Comparison of ENCODE assay signal across 27 mouse cellular contexts in genomic region chr4:116815276-116815675, GRCm38 (mm10). TPM values are rescaled to one million over a fixed set of nuclear protein-coding genes. Genes with fewer than 3 reads are reported as not detected.
DNase-seq lines count a peak whose midpoint lies in the region; ATAC-seq and TF ChIP-seq lines count a peak whose summit lies in the region.
"Had no signal": no experiment of that assay in that cellular context is flagged by ENCODE, and none has a peak within 500 bp of the region (broad histone marks: within the 10 kb centered on the region; RNA-seq: fewer than 3 reads in every experiment).

No protein-coding gene starts in this region.

- peak overlapping the region; percentile 21 for H3ac ChIP-seq in C2C12 (ENCODE audit: control insufficient read depth, insufficient read length, low read depth)

- no peak for DNase-seq in gastrocnemius, adult 2 months
- no peak for DNase-seq in gastrocnemius, adult 8-10 months (ENCODE audit: low spot score in 2 of 2)
- peak; percentile 77 for DNase-seq in adipocyte (ENCODE audit: low spot score)
- DNase-seq in skeletal muscle tissue, adult 2 months (ENCODE audit: low read depth, low spot score): peak; percentile 49
- no peak for DNase-seq in c-Kit-positive CD71-positive TER-119-positive erythroid progenitor cells, embryonic 14.5 days (ENCODE audit: low spot score)
- DNase-seq: adrenal gland, adult 8-10 months; B cell, adult 2 months; cerebellum, adult 11 months; cerebellum, adult 8-10 months; cerebellum, postnatal 14 days; embryo, embryonic 11 days; forebrain, postnatal 0 days; gastrocnemius, postnatal 36 days; heart, adult 11 months; heart, postnatal 14 days; kidney, adult 2 months had no signal

- H3K4me3 ChIP-seq in gastrocnemius, adult 2 months: no peak overlapping the region
- no peak overlapping the region for H3K4me3 ChIP-seq in C2C12 (ENCODE audit: insufficient read depth, poor library complexity, severe bottlenecking)
- H3K4me3 ChIP-seq: embryonic facial prominence, embryonic 12.5 days; forebrain, embryonic 13.5 days; heart, embryonic 10.5 days; heart, embryonic 15.5 days had no signal

- H3K79me3 ChIP-seq in C2C12 (ENCODE audit: low read depth): no peaks in the 10 kb centered on the region

- no peak for TF ChIP-seq CTCF in gastrocnemius, adult 2 months (IDR thresholded peaks at IDR 0.05)
- no peak for TF ChIP-seq CTCF in C2C12 (IDR thresholded peaks at IDR 0.05; ENCODE audit: control insufficient read depth, insufficient read depth, insufficient read length)

- no peaks in the 10 kb centered on the region for H3K79me2 ChIP-seq in C2C12 (ENCODE audit: control insufficient read depth, insufficient read depth)

- H3K27ac ChIP-seq in gastrocnemius, adult 2 months: peak overlapping the region; percentile 63
- H3K27ac ChIP-seq: embryonic facial prominence, embryonic 12.5 days; forebrain, embryonic 13.5 days; heart, embryonic 10.5 days; heart, embryonic 15.5 days; hindbrain, embryonic 14.5 days had no signal

- ATAC-seq in megakaryocyte-erythroid progenitor cell, adult 5-6 weeks (replicated peaks; ENCODE audit: low FRiP score, low TSS enrichment, poor library complexity, severe bottlenecking): no peak
- ATAC-seq: activated CD4-positive, CD25-positive, alpha-beta regulatory T cell, adult 4 months; forebrain, embryonic 13.5 days; forebrain, postnatal 0 days; intestine, embryonic 16.5 days; Patski had no signal

- H3K27me3 ChIP-seq in C2C12 (ENCODE audit: control insufficient read depth, insufficient read depth, insufficient read length): no peaks in the 10 kb centered on the region
- H3K27me3 ChIP-seq: Patski had no signal

- no peaks in the 10 kb centered on the region for H3K36me3 ChIP-seq in C2C12 (ENCODE audit: control insufficient read depth, insufficient read depth)
- H3K36me3 ChIP-seq: heart, embryonic 15.5 days had no signal

- intact Hi-C loops in gastrocnemius, adult 2 months (cut with DNase I): no loop called here

TF ChIP-seq in C2C12, 6 proteins besides CTCF, POLR2A, EP300 and RAD21:
- TF ChIP-seq USF1 (IDR thresholded peaks at IDR 0.05; ENCODE audit: low read depth) (no peak), CEBPB (IDR thresholded peaks at IDR 0.05; ENCODE audit: low read depth) (no peak), MYOG (IDR thresholded peaks at IDR 0.05; ENCODE audit: control insufficient read depth, extremely low read depth, insufficient read length) (no peak), FOSL1 (IDR thresholded peaks at IDR 0.05; ENCODE audit: insufficient read depth, low read length, poor library complexity, severe bottlenecking) (no peak), MYOD1 (IDR thresholded peaks at IDR 0.05; ENCODE audit: control insufficient read depth, insufficient read length, low read depth) (no peak), MAX (IDR thresholded peaks at IDR 0.05) (no peak)

RNA-seq across cellular contexts. Expression of gene Hpdl, which starts 6.2 kb away (rescaled TPM):
- total RNA-seq in gastrocnemius, adult 2 months (2021): 1 to 10 TPM; 1.5 to 1.9 TPM
- total RNA-seq in gastrocnemius, adult 8-10 months (2022): 1 to 10 TPM in 3 of 4 experiments, under 1 TPM in 1; 0.78 to 1.8 (median 1.3) TPM
- 3.8 TPM for polyA plus RNA-seq in C2C12 (2012; fragmentation: generic; extraction: Trizol)
- total RNA-seq in megakaryocyte-erythroid progenitor cell, adult 5-6 weeks (2014; fragmentation: Nextera tagmentation): not detected in 2 replicates
- 0.42 and 1.5 TPM in 2 replicates for total RNA-seq in megakaryocyte-erythroid progenitor cell, adult 5-6 weeks (2017)
- total RNA-seq: MEL had no signal

RNA-seq across cellular contexts. Expression of gene Mutyh, which starts 7.8 kb away (rescaled TPM):
- total RNA-seq in gastrocnemius, adult 2 months (2021): 1 to 10 TPM in 1 of 2 experiments, under 1 TPM in 1; 0.87 to 1.8 TPM
- 1 to 10 TPM in 1 of 4 experiments, under 1 TPM in 3; 0.58 to 1.1 (median 0.87) TPM for total RNA-seq in gastrocnemius, adult 8-10 months (2022)
- 6.3 TPM for polyA plus RNA-seq in C2C12 (2012; fragmentation: generic; extraction: Trizol)
- total RNA-seq in megakaryocyte-erythroid progenitor cell, adult 5-6 weeks (2014; fragmentation: Nextera tagmentation): 2.5 and 9.8 TPM in 2 replicates
- total RNA-seq in megakaryocyte-erythroid progenitor cell, adult 5-6 weeks (2017): 3.7 TPM in 1 of 2 replicates, not detected in the other

RNA-seq across cellular contexts. Expression of gene Toe1, which starts 7.8 kb away (rescaled TPM):
- 1 to 10 TPM; 4.1 to 5.4 TPM for total RNA-seq in gastrocnemius, adult 2 months (2021)
- total RNA-seq in gastrocnemius, adult 8-10 months (2022): 1 to 10 TPM; 4.1 to 6.1 (median 4.5) TPM
- 23.4 TPM for polyA plus RNA-seq in C2C12 (2012; fragmentation: generic; extraction: Trizol)
- 21.8 and 25.8 TPM in 2 replicates for total RNA-seq in megakaryocyte-erythroid progenitor cell, adult 5-6 weeks (2014; fragmentation: Nextera tagmentation)
- total RNA-seq in megakaryocyte-erythroid progenitor cell, adult 5-6 weeks (2017): 50.7 and 76.1 TPM in 2 replicates

Comparison
In these comparisons a context has a peak if more than half of its experiments do, and no peak if none do; other contexts are left out.
1. DNase-seq: peak in adipocyte (single experiment) and skeletal muscle tissue, adult 2 months (single experiment); none in gastrocnemius, adult 2 months (single experiment), gastrocnemius, adult 8-10 months (0 of 2) and c-Kit-positive CD71-positive TER-119-positive erythroid progenitor cells, embryonic 14.5 days (single experiment).